Mouse (Mus musculus): Measurements from ENCODE around the gene Traf1. TPM values are rescaled to one million over a fixed set of nuclear protein-coding genes. Genes with fewer than 3 reads are reported as not detected.

The Traf1 gene
- 1.9 and 3.0 TPM in 2 replicates for total RNA-seq (2021)
- long read RNA-seq, partial matches to known transcripts, result 0 of 1 reads
- long read RNA-seq, other reads (novel, unspliced or antisense), result 0 of 1 reads

GRCm38 (mm10) chr2:34961481-34962036 lies at the start of gene Traf1:
TSS of gene Traf1 (minus strand) at chr2:34961772.
- DNase-seq, result peak; percentile 64

DNA sequence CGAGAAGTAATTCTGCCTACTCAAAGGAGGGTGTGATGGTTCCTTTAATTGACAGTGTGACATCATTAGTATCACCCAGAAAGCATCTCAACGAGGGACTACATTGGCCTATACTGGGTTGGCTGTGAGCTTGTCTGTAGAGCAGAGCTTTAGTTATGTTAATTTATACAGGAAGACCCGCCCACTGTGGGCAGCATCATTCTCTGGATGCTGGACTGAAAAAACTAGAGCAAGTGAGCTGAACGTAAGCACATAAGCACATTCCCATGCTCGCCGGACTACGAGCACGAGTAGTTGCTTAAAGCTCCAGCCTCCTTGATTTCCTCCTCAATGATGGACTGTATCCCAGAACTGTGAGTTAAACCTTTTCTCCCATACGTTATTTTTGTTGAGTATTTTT lies 37.4 kb upstream of the Traf1 start:
- DNase-seq, result no peak

DNA sequence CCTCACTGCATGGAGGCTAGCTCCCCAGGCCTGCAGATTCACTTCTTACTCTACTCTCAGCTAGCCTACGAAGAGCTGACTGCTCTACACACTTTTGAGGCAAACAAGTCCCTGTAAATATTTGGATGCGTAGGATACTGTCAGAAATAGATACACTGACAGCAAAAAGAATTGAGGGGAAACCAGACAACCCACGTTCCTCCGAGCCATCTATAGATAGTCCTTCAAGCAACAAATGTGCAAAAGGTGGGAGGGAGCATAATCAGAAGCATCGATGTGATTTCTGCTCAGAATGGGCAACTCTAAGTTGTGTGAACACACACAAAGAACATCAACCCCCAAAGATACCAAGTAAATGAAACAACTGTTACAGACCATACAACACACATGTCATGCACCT lies 34.9 kb upstream of the Traf1 start:
- no peak for DNase-seq

DNA sequence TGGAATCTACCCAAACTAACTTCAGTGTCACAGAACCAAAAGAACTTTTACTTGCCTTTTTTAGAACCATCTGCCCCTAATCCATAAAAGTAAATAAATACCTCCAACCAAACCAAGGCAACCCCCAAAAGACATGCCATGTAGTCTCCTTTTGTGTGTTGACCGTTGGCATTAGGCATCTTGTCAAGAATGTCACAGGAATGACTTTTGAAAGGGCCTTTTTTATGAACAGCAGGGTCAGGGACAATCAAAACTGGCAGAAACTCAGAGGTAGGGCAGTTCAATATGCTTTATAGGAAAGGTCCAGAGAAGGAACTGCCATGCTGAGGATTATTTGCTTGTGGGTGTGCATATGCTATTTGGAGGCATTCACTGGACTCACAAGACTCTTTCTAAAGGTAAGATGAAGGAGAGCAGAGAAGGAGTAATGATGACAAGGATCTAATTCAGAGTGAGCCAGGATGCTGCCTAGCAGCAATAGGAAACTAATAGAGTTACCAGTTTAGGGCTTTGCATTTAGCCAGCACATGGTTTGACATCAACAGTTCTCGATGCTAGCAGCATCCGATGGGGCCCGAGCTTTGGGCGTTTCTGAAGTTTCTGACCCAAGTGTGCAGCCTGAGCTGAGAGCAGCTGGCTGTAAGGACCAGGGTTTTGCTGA lies 32.3 kb upstream of the Traf1 start:
- no peak for DNase-seq

DNA sequence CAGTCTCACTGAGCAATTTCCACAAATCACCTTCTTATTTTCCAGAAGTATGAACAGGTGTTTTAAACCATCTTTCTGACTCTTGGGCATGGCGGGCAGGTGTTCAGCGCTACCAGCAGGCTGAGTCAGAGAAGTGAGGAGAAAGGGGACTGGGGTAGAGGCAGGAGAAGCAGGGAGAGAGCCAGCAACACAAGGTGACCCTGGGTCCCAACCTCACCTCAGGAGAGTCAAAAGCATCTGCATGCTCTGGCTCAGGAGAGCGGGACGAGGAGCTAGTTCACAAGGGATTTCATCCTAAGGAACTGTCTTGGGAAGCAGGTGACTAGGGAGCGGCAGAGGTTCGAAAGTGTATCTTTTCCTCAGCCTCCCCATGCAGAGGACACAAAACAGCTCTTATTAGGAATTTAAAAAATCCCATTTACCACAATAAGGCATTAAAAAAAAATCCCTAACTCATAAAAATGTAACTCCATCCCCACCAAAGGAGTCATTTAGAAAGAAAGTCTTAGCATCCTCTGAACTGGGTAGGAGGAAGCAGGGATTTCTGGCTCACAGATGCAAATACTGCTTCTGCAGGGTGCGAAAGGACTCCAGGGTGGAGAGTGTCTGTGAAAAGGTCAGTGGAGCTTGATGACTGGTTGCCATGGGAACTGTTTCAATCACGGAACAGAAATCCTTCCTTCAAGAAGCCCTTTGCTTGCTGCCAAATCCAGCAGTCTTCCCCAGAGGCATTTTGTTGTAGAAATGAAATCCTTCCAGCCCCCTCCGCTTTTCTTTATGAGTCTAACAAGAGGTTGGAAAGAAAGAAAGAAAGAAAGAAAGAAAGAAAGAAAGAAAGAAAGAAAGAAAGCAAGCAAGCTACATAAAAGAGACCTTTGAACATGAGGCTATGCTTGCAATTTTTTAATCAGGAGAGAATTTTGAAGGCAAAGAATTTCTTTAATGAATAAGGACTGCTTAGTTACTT lies 31.4 kb upstream of the Traf1 start:
- DNase-seq, result no peak

- DNase-seq, result no peak
These were observed 30.4 kb upstream of the Traf1 start for GRCm38 (mm10) chr2:34991966-34992365.

- DNase-seq, result no peak
These were observed 28.2 kb upstream of the Traf1 start for GRCm38 (mm10) chr2:34989749-34990148.

DNA sequence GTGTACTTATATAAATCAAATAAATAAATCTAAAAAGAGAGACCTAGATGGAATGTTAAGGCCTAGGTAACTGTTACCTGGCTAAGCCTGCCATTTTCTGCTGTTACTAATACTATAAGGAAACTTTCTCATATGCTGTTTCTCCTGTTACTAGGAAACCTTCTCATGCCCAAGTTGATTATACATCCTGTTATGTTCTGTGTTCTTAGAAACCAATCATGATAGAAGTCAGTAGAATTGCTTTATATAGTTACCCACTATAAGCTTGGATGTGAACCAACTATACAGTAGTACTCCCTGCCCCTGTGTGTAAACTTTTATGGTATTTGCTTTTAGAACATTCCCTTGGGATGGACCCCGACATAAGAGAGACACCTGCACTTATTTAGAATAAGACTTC lies 26.0 kb upstream of the Traf1 start:
- DNase-seq, result no peak

- DNase-seq, result no peak
These were observed 23.3 kb upstream of the Traf1 start for GRCm38 (mm10) chr2:34984885-34985284.

GRCm38 (mm10) chr2:34982906-34983698 lies 21.5 kb upstream of the Traf1 start:
- DNase-seq, result peak; percentile 27

DNA sequence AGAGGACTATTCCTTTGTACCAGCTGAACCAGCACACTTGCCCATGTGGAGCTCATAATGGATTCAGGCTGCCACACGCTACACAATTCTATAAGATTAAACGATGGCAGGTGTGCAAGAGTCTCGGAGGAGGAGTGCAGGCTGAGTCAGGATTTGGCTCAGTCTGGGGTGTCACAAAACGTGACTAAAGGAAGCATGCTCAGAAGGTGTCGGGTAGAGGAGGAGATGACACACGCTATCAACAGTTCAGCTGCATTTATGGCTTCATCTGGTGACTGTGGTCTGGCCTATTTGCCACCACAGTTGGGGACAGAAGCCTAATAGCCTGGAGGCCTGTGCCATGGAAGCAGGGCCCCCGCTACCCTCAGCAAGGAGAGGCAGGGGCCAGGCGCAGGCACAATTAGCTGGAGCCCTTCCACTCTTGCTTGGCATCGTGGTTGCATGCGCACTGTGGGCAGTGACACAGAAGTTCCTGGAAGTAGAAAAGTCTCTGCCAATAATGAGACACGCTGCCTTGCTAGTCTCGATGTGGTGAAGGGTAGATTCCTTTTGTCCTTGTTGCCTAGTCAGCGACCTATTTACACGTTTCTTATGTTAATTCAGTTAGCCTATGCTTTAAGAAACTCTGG lies 20.6 kb upstream of the Traf1 start:
- no peak for DNase-seq

- DNase-seq, result no peak
These were observed 18.0 kb upstream of the Traf1 start for GRCm38 (mm10) chr2:34979459-34980011.

DNA sequence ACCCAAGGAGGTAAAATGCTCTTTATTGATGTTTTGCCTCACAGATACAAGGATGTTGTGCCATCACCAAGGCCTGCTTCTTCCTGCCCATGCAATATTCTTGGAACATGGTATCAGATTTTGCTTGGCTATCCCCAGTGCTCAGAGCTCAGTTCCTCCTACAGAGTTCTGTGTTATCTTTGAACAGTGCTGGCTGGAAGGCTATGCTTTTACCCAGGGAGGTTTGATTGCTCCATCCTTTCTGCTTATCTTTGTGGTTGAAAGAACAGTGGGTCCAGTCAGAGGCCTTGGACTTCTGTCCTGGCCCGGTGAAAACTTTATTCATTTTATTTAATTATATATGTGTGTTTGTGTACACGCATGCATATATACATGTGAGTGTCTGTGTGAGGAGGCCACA lies 16.7 kb upstream of the Traf1 start:
- no peak for DNase-seq

GRCm38 (mm10) chr2:34976945-34977658 lies 15.5 kb upstream of the Traf1 start:
- DNase-seq, result no peak

GRCm38 (mm10) chr2:34976447-34976846 lies 14.9 kb upstream of the Traf1 start:
- DNase-seq, result no peak

DNA sequence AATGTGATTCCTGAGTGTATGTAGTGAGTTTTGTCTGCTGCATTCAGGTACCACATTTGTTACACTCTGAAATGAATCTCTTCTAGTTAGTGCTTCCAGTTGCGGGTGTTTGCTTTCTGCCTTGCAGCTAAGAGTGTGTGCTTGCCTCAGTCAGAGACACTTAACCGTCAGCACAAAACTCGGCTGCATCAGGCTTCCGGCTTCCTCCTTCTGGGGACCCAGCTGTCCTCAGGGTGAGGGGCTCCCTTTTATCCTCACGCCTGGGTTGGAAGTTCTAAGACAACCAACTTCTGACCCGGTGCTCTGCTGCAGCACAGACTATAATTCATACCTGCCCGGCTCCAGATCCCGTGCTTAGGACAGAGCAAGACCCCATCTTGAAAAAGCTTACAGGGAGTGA lies 11.5 kb upstream of the Traf1 start:
- DNase-seq, result no peak

DNA sequence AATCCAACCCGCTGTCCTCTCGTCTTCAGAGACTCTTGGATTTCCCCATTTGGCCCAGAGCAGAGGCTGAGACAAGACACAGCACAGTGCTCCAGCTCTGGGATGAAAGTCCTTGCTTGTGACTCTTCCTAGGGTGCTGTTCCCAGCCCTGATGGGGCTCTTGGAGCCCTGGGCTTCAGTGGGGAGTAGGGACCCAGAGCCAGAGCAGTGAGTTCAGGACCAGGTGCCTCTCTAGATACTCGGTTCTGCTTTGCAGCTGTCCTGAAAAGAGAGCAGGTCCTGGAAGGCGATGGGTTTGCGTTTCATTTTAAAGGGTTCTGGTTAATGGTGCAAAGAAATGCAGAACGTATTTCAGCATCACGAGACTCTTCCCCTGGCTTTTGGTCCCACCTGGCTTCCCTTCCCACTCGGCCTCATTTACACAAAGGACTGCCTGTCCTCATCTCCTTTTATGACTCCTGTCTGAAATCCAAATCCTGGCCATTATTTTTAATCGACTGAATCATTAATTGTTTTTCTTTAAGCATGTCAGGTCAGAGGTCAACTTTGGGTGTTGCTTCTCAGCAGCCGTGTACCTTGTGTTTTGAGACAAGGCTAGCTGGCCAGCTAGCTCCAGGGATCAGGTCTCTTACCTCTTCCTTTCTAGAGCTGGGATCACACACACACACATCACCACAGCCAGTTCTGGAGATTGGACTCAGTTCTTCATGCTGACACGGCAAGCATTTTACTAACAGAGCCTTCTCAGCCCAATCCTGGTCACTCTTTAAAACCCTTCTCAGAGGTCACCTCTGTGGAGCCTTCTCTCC lies 9.7 kb upstream of the Traf1 start:
- DNase-seq, result no peak

GRCm38 (mm10) chr2:34970092-34970750 lies 8.6 kb upstream of the Traf1 start:
- DNase-seq, result peak; percentile 88

- no peak for DNase-seq
These were observed 7.6 kb upstream of the Traf1 start for GRCm38 (mm10) chr2:34969166-34969565.
